ENCODE assay signal across 8 mouse cellular contexts in genomic region chr9:67035957-67036451, GRCm38 (mm10). TPM values are rescaled to one million over a fixed set of nuclear protein-coding genes. Genes with fewer than 3 reads are reported as not detected.
DNase-seq lines count a peak whose midpoint lies in the region; ATAC-seq lines count a peak whose summit lies in the region.

No protein-coding gene starts in this region.

- H3K9ac ChIP-seq in hindbrain, embryonic 15.5 days = no peak overlapping the region
- H3K9ac ChIP-seq in hindbrain, embryonic 11.5 days (ENCODE audit: low read depth, low read length) = no peak overlapping the region
- H3K9ac ChIP-seq in heart, embryonic 11.5 days (ENCODE audit: low read depth, low read length) = no peak overlapping the region

- no peaks in the 10 kb centered on the region for H3K9me3 ChIP-seq in hindbrain, embryonic 15.5 days
- 0 out of 2 replicates have a peak, but pooled peaks cover 4% of the 10 kb centered on the region for H3K9me3 ChIP-seq in hindbrain, embryonic 11.5 days (ENCODE audit: control insufficient read depth, low read length)
- H3K9me3 ChIP-seq in heart, embryonic 11.5 days (replicated peaks; ENCODE audit: control insufficient read depth, low read length) = peaks cover 3% of the 10 kb centered on the region; the same call in 1 of the 2 replicates

- peak overlapping the region; percentile 38; the same call in 1 of the 2 replicates for H3K27ac ChIP-seq in hindbrain, embryonic 15.5 days (replicated peaks)
- H3K27ac ChIP-seq in hindbrain, embryonic 11.5 days (ENCODE audit: low read depth, low read length) = no peak overlapping the region
- peak overlapping the region; percentile 50; the same call in 1 of the 2 replicates for H3K27ac ChIP-seq in heart, embryonic 11.5 days (ENCODE audit: low read depth, low read length)

- peaks cover 48% of the 10 kb centered on the region for H3K36me3 ChIP-seq in hindbrain, embryonic 15.5 days
- H3K36me3 ChIP-seq in hindbrain, embryonic 11.5 days (ENCODE audit: control insufficient read depth, insufficient read depth, low read length) = peaks cover 20% of the 10 kb centered on the region
- H3K36me3 ChIP-seq in heart, embryonic 11.5 days (ENCODE audit: control insufficient read depth, insufficient read depth, low read length) = peaks cover 64% of the 10 kb centered on the region

- no peaks in the 10 kb centered on the region for H3K27me3 ChIP-seq in hindbrain, embryonic 15.5 days
- H3K27me3 ChIP-seq in hindbrain, embryonic 11.5 days (ENCODE audit: control insufficient read depth, insufficient read depth, low read length) = no peaks in the 10 kb centered on the region
- no peaks in the 10 kb centered on the region for H3K27me3 ChIP-seq in heart, embryonic 11.5 days (ENCODE audit: control insufficient read depth, insufficient read depth, low read length)

- ATAC-seq in hindbrain, embryonic 15.5 days (ENCODE audit: low FRiP score, low read depth) = peak; percentile 38; the same call in 1 of the 2 replicates
- ATAC-seq in hindbrain, embryonic 11.5 days (ENCODE audit: low FRiP score) = no peak
- ATAC-seq in heart, embryonic 11.5 days (replicated peaks; ENCODE audit: insufficient number of reproducible peaks, low FRiP score, low TSS enrichment) = no peak
- no peak for ATAC-seq in CD4-positive, CD25-positive, alpha-beta regulatory T cell, adult 4 months

- no peak overlapping the region for H3K4me2 ChIP-seq in hindbrain, embryonic 15.5 days
- H3K4me2 ChIP-seq in hindbrain, embryonic 11.5 days (replicated peaks; ENCODE audit: low read depth, low read length) = no peak overlapping the region
- no peak overlapping the region for H3K4me2 ChIP-seq in heart, embryonic 11.5 days

- peaks cover 18% of the 10 kb centered on the region for H3K4me1 ChIP-seq in hindbrain, embryonic 15.5 days (replicated peaks)
- 0 out of 2 replicates have a peak, but pooled peaks cover 2% of the 10 kb centered on the region for H3K4me1 ChIP-seq in hindbrain, embryonic 11.5 days (replicated peaks; ENCODE audit: control insufficient read depth, insufficient read depth, low read length)
- H3K4me1 ChIP-seq in heart, embryonic 11.5 days (ENCODE audit: control insufficient read depth, insufficient read depth, low read length) = peaks cover 38% of the 10 kb centered on the region

- DNase-seq in hindbrain, embryonic 11.5 days (ENCODE audit: low spot score) = no peak
- DNase-seq in cerebellum, adult 11 months = peak; percentile 79
- DNase-seq in left cerebral cortex, adult 18-20 months (ENCODE audit: low spot score in 2 of 2) = peak; percentile 63 to 76
- DNase-seq in right cerebral cortex, postnatal 10 days (ENCODE audit: low spot score in 2 of 2) = peak; percentile 69 to 74
- no peak for DNase-seq in retina, postnatal 1 day

- no peak overlapping the region for H3K4me3 ChIP-seq in hindbrain, embryonic 15.5 days
- H3K4me3 ChIP-seq in hindbrain, embryonic 11.5 days (ENCODE audit: low read depth, low read length) = no peak overlapping the region
- no peak overlapping the region for H3K4me3 ChIP-seq in heart, embryonic 11.5 days (ENCODE audit: low read depth, low read length)

- 81% methylated on average over 12 of the region's 12 CpGs for WGBS in hindbrain, embryonic 15.5 days
- WGBS in hindbrain, embryonic 11.5 days = 93% methylated on average over 12 of the region's 12 CpGs
- WGBS in heart, embryonic 11.5 days (ENCODE audit: insufficient replicate concordance) = 74% methylated on average over 12 of the region's 12 CpGs

RNA-seq across cellular contexts. Expression of gene Tpm1, which starts 13.2 kb away (rescaled TPM):
- polyA plus RNA-seq in hindbrain, embryonic 15.5 days (2015; fragmentation: Nextera tagmentation; extraction: Ambion mirVana) = 171 and 180 TPM in 2 replicates
- polyA plus RNA-seq in hindbrain, embryonic 11.5 days (2014; fragmentation: Nextera tagmentation; extraction: Ambion mirVana) = 323 and 385 TPM in 2 replicates
- 4,955 and 5,093 TPM in 2 replicates for polyA plus RNA-seq in heart, embryonic 11.5 days (2014; fragmentation: Nextera tagmentation; extraction: Ambion mirVana)
- total RNA-seq in left cerebral cortex, adult 18-20 months (2021) = 100 to 1,000 TPM; 234 to 249 TPM
- 10 to 100 TPM; 25.6 to 42.4 TPM for polyA plus RNA-seq in CD4-positive, CD25-positive, alpha-beta regulatory T cell, adult 4 months (2017; shearing (Covaris generic))

Comparison
In these comparisons a context has a peak if more than half of its experiments do, and no peak if none do; other contexts are left out.
1. DNase-seq: peak in cerebellum, adult 11 months (single experiment), left cerebral cortex, adult 18-20 months (2 of 2) and right cerebral cortex, postnatal 10 days (2 of 2); none in hindbrain, embryonic 11.5 days (single experiment) and retina, postnatal 1 day (single experiment).
2. RNA of gene Tpm1, which starts 13.2 kb away (polyA plus RNA-seq): 4,955 to 5,093 TPM in heart, embryonic 11.5 days; 323 to 385 TPM in hindbrain, embryonic 11.5 days, 171 to 180 TPM in hindbrain, embryonic 15.5 days and 25.6 to 42.4 TPM in CD4-positive, CD25-positive, alpha-beta regulatory T cell, adult 4 months; every median in the first group is over 10 times any median in the second.